Mouse (Mus musculus) embryonic facial prominence, embryonic 13.5 days (tissue): ENCODE results near the gene Fthl17a. TPM values are rescaled to one million over a fixed set of nuclear protein-coding genes. Genes with fewer than 3 reads are reported as not detected.

Source experiments
- ATAC-seq: fragments of 200-750 bp; cut with Nextera tagmentation; 2 replicates; pipeline ENCODE4 v1.8.0; 2017; ENCODE audit warnings: low read depth; ENCODE audit not compliant: insufficient number of reproducible peaks, insufficient read depth, low FRiP score, low TSS enrichment
- H3K27ac ChIP-seq: fragments of 300-500 bp; sonication (generic); 2 replicates; pipeline ENCODE4 v1.5.1; 2015; ENCODE audit warnings: moderate library complexity, mild to moderate bottlenecking, inconsistent platforms
- H3K27me3 ChIP-seq: fragments of 300-500 bp; sonication (generic); 2 replicates; pipeline ENCODE4 v1.6.1; 2015; ENCODE audit warnings: mild to moderate bottlenecking, inconsistent platforms
- H3K36me3 ChIP-seq: fragments of 300-500 bp; sonication (generic); 2 replicates; pipeline ENCODE4 v1.6.1; 2015; ENCODE audit warnings: mild to moderate bottlenecking, inconsistent platforms
- H3K4me1 ChIP-seq: fragments of 300-500 bp; sonication (generic); 2 replicates; pipeline ENCODE4 v1.6.1; 2015; ENCODE audit warnings: inconsistent platforms
- H3K4me2 ChIP-seq: fragments of 300-500 bp; sonication (generic); 2 replicates; pipeline ENCODE4 v1.6.1; 2015; ENCODE audit warnings: moderate library complexity, mild to moderate bottlenecking, inconsistent platforms
- H3K4me3 ChIP-seq: fragments of 300-500 bp; sonication (generic); 2 replicates; pipeline ENCODE4 v1.5.1; 2015; ENCODE audit warnings: mild to moderate bottlenecking, inconsistent platforms
- H3K9ac ChIP-seq: fragments of 300-500 bp; sonication (generic); 2 replicates; pipeline ENCODE4 v1.6.1; 2015; ENCODE audit warnings: mild to moderate bottlenecking, inconsistent platforms
- H3K9me3 ChIP-seq: fragments of 300-500 bp; sonication (generic); 2 replicates; pipeline ENCODE4 v1.6.1; 2016; ENCODE audit warnings: inconsistent platforms
- WGBS: fragments of 180-500 bp; shearing (Covaris S2); methylation state at CpG from one replicate; pipeline ENCODE4 v1.1.7; 2015; ENCODE audit warnings: mixed read lengths; 5-methylcytosine and 5-hydroxymethylcytosine counted together
- polyA plus RNA-seq: library from polyadenylated mRNA; unstranded; fragments of >200 nt; fragmentation: Nextera tagmentation; extraction: Ambion mirVana; gene quantifications from 2 replicates; pipeline ENCODE4 v1.2.1, GENCODE M21; 2015

Gene Fthl17a
- not detected in 2 replicates for polyA plus RNA-seq

DNA sequence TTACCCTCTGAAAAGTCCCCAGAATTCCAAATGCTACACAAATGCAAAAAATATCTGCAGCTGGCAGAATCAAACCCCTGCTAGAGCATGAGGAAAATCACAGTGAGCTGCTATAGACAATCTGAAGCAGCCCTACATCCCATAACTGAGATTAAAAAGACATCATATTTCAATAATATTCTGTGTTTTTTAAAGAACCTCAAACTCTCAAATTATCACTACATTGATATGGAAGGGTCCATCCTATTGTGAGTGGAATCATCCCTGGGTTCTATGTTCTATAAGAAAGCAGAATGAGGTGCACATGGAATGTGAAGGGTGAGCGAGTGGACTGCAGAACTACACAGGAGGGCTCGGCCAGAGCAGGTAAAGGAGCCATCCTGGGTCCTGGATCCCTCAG lies at the start of gene Fthl17a:
Gene Fthl17a (plus strand): TSS at position 301 of the 400 bp plus-strand sequence.
- no peaks in the 10 kb centered on the region for H3K9me3 ChIP-seq
- H3K4me1 ChIP-seq = no peaks in the 10 kb centered on the region
- 83% methylated on average over 2 of the region's 2 CpGs for WGBS
- H3K4me3 ChIP-seq = no peak within 1 kb of the TSS
- no peaks in the 10 kb centered on the region for H3K27me3 ChIP-seq
- no peak within 1 kb of the TSS for H3K27ac ChIP-seq
- no peaks in the 10 kb centered on the region for H3K36me3 ChIP-seq
- no peak for ATAC-seq
- H3K9ac ChIP-seq = no peak within 1 kb of the TSS
- H3K4me2 ChIP-seq = no peak within 1 kb of the TSS

DNA sequence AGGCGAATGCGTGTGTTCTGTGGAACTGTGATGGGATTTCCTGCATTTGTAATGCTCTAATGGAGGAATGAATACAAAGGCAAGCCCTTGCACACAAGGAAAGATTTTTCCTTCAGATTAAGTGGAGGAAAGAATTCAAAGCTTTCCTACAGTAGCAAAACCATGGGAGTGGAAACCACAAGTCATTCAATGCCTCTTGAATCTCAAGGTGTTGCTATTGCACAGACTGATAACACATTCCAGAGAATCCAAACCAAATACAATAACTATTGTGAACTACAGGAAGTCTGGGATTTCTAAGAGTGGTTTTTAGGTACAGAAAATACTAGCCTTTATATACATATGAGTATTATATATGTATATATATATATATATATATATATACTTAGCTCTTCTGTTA lies 42.5 kb upstream of the Fthl17a start:
- H3K9me3 ChIP-seq = no peaks in the 10 kb centered on the region

DNA sequence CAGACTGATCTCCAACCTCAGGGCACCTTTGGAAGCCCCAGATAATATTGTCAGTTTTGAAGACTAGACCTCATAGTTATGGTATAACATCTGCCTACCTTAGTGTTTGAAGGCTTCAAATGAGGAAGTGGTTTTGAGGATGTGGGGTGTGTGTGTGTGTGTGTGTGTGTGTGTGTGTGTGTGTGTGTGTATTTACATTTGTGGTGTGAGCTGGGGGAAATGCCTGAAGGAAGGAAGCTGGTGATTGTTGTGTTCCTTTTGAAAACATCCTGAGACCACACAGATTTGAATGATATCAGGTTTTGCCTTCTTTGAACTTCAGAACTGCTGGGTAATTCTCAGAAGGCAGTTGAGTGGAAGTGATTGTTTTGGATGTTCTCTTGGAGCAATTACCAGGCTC lies 22.6 kb upstream of the Fthl17a start:
- H3K4me3 ChIP-seq = no peak overlapping the region
- H3K9ac ChIP-seq = no peak overlapping the region
- H3K27ac ChIP-seq = no peak overlapping the region
- H3K4me2 ChIP-seq = no peak overlapping the region
- peaks cover 8% of the 10 kb centered on the region; the same call in 1 of the 2 replicates for H3K27me3 ChIP-seq
- H3K9me3 ChIP-seq = no peaks in the 10 kb centered on the region
- no peaks in the 10 kb centered on the region for H3K36me3 ChIP-seq
- H3K4me1 ChIP-seq = no peaks in the 10 kb centered on the region
- no peak for ATAC-seq

More for the DNA sequence above, 42.5 kb upstream of the Fthl17a start:
- no peak for ATAC-seq
- H3K4me3 ChIP-seq = no peak overlapping the region
- 89% methylated on average over 2 of the region's 2 CpGs for WGBS
- no peaks in the 10 kb centered on the region for H3K36me3 ChIP-seq
- no peaks in the 10 kb centered on the region for H3K4me1 ChIP-seq
- H3K4me2 ChIP-seq = no peak overlapping the region
- H3K27ac ChIP-seq = no peak overlapping the region
- no peak overlapping the region for H3K9ac ChIP-seq
- H3K27me3 ChIP-seq = peaks cover 4% of the 10 kb centered on the region; the same call in 1 of the 2 replicates

DNA sequence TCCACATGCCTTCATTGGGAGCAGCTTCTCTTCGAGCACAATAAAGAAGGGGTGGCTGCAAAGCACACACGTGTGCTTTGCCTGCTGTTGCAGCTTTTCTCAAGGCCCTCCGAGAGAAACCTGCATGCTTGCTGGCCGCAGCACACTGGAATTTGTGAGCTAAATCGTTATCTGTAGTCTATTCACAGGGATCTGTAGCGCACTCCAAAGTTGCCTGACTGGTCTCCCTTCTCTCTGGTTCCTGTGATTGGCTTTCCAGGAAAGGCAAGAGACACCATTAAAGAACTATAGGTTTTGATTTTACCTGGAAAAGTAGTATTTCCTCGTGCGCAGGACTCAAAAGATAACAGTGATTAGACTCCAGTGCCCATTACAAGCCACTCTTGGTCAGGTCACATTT lies 22.3 kb downstream of the Fthl17a start:
- Histone ChIP-seq H3K9me3 (no peaks in the 10 kb centered on the region), H3K4me3 (no peak overlapping the region), H3K27ac (no peak overlapping the region), H3K36me3 (no peaks in the 10 kb centered on the region), H3K9ac (no peak overlapping the region), H3K27me3 (no peaks in the 10 kb centered on the region), H3K4me2 (no peak overlapping the region), H3K4me1 (no peaks in the 10 kb centered on the region)
- no peak for ATAC-seq
- 57% methylated on average over 8 of the region's 8 CpGs for WGBS

DNA sequence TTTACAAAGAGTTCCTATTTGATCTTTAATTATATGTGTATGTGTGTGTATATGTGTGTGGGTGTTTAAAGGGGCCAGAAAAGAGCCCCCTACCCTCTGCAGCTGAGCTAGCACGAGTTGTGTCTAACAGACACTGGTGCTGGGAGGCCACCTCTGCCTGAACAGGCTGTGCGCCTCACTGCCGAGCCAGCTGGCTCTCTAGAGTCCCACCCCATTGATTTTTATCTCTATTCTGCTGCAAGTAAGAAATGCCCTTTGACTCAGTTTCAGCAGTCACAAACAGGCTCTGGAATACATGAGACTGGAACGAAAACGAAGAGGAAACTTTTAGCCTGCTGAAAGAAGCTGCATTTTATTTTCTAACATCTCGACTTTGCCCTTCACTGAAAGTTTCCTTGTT lies 22.8 kb downstream of the Fthl17a start:
- Histone ChIP-seq H3K4me1 (no peaks in the 10 kb centered on the region), H3K27ac (no peak overlapping the region), H3K9me3 (no peaks in the 10 kb centered on the region), H3K27me3 (no peaks in the 10 kb centered on the region), H3K36me3 (no peaks in the 10 kb centered on the region), H3K9ac (no peak overlapping the region), H3K4me2 (no peak overlapping the region), H3K4me3 (no peak overlapping the region)
- 58% methylated on average over 6 of the region's 6 CpGs for WGBS
- ATAC-seq = no peak

DNA sequence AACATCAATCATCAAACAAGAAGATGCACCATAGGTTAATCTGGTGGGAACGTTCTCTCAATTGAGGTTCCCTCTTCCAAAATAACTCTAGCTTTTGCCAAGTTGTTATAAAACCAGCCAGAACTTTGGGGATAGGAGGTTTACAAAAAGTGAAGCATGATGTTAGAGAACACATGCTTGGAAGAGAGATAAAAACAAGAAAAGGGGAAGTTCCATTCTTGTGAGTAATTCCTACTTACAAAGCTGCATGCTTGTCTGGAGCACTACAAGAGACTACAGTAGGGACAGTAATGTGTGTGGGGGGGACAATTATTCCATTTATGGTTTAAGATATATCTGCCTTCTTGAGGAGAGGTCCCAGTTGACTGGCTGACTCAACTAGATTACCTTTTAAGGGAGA lies 40.4 kb downstream of the Fthl17a start:
- no peak overlapping the region for H3K4me3 ChIP-seq
- no peak overlapping the region for H3K9ac ChIP-seq
- ATAC-seq = no peak
- H3K9me3 ChIP-seq = 0 out of 2 replicates have a peak, but pooled peaks cover 3% of the 10 kb centered on the region
- H3K36me3 ChIP-seq = no peaks in the 10 kb centered on the region
- no peak overlapping the region for H3K27ac ChIP-seq
- H3K4me2 ChIP-seq = no peak overlapping the region
- WGBS = 88% methylated on average over 1 of the region's 1 CpGs
- no peaks in the 10 kb centered on the region for H3K4me1 ChIP-seq
- H3K27me3 ChIP-seq = no peaks in the 10 kb centered on the region

DNA sequence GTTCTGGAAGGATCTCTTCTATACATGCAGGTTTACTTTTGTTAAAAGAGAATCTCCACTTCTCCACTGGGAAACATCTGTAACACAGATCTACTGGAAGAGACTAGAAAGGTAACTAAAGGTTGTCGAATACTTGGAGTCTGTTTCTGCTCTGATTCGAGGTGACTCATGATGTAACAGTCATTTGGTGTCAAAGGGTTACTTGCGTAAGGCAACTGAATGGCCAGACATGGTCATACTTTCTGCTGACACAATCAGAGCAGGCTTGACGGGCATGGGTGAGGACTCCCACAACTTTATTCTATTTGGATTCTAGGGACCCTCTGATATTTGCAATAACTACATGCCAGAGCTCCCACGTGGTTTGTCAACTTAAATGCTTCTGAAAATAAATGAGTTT lies 43.3 kb downstream of the Fthl17a start:
- Histone ChIP-seq H3K4me1 (no peaks in the 10 kb centered on the region), H3K9ac (no peak overlapping the region), H3K27me3 (no peaks in the 10 kb centered on the region), H3K4me2 (no peak overlapping the region), H3K36me3 (no peaks in the 10 kb centered on the region), H3K4me3 (no peak overlapping the region), H3K9me3 (no peaks in the 10 kb centered on the region), H3K27ac (no peak overlapping the region)
- ATAC-seq = no peak
- WGBS = 70% methylated on average over 5 of the region's 5 CpGs

DNA sequence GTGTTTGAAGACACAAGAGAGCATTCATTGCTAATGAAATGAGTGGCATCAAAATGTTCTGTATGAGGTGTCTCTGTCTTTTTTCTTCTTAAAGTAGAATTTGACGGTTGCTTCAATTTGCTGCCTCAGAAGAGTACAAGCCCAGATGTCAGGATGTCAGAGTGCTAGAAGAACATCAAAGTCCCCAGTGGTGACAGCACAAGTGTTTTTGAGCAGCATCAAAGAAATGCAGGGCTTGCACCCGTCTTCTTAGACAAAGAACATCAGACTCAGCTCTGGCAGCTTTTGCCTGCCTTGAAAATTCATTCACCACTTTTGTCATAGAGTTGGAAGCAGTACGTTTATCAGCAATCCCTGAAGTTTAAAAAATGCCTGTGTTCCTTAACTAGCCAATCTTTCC lies 44.5 kb downstream of the Fthl17a start:
- H3K27ac ChIP-seq = no peak overlapping the region
- no peak overlapping the region for H3K4me3 ChIP-seq
- no peak for ATAC-seq
- WGBS = 46% methylated on average over 3 of the region's 3 CpGs
- no peak overlapping the region for H3K9ac ChIP-seq
- H3K4me1 ChIP-seq = no peaks in the 10 kb centered on the region
- no peaks in the 10 kb centered on the region for H3K9me3 ChIP-seq
- H3K36me3 ChIP-seq = no peaks in the 10 kb centered on the region
- no peaks in the 10 kb centered on the region for H3K27me3 ChIP-seq
- H3K4me2 ChIP-seq = no peak overlapping the region

DNA sequence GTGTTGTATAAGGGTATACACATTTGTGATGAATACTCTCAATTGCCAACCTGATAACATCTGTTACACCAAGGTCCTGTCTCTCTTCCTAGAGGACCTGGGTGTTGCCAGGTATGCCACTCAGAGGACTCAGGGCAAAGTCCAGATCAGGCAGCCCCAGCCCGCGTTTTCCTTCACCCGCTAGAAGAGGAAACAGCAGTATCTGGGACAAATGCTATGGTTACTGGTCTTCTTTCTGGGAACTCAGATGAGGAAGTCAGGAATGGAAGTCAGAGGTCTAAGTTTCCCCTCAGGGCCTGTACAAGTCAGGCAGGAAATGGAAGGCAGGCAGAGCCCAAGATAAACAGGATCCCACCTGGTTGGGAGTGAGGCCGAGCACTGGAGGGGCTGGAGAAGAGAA lies 55.2 kb downstream of the Fthl17a start:
- no peak for ATAC-seq
- Histone ChIP-seq H3K9me3 (no peaks in the 10 kb centered on the region), H3K27me3 (no peaks in the 10 kb centered on the region), H3K4me2 (no peak overlapping the region), H3K4me3 (no peak overlapping the region), H3K36me3 (no peaks in the 10 kb centered on the region), H3K27ac (no peak overlapping the region), H3K9ac (no peak overlapping the region), H3K4me1 (no peaks in the 10 kb centered on the region)
- 75% methylated on average over 4 of the region's 4 CpGs for WGBS

DNA sequence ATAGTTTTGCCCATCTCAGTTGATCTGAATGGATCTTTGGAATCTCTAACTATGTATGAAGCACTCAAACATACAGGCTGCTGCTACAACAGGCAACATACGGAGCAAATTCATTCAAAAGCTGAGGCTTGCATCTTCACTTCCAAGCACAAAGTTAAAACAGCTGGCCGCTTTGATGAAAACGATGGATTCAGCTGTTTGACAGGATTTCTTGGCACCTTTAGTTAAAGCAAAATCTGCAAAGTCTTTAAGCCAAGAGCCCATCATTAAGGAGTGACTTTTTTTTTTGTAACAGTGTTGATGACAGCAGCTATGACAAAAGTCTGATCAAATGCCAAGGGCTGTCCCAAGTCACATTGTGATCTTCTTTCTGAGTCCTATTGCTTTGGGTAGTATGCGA lies 69.1 kb downstream of the Fthl17a start:
- H3K4me1 ChIP-seq = no peaks in the 10 kb centered on the region
- H3K9ac ChIP-seq = no peak overlapping the region
- 58% methylated on average over 4 of the region's 4 CpGs for WGBS
- H3K36me3 ChIP-seq = no peaks in the 10 kb centered on the region
- no peaks in the 10 kb centered on the region for H3K9me3 ChIP-seq
- no peak overlapping the region for H3K4me2 ChIP-seq
- H3K4me3 ChIP-seq = no peak overlapping the region
- no peak overlapping the region for H3K27ac ChIP-seq
- no peak for ATAC-seq
- H3K27me3 ChIP-seq = 0 out of 2 replicates have a peak, but pooled peaks cover 5% of the 10 kb centered on the region

DNA sequence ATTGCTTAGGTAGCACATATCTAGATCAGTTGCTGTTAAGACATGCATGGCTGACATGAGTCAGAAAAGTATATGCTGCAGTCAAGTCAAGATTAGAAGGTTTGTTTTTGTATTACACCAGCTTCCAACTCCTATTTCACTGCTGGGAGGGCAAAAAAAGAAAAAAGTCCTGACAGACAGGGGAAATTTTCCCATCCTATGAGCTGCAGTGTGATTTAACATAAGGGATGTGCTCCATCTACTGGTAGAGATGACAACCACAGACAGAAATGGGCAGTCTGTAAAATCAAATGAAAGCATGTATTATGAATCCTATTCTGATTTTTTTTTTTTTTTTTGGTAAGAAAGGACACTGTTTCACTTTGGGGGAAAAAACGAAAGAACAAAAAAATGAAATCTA lies 69.7 kb downstream of the Fthl17a start:
- no peaks in the 10 kb centered on the region for H3K9me3 ChIP-seq
- H3K4me1 ChIP-seq = no peaks in the 10 kb centered on the region
- H3K36me3 ChIP-seq = no peaks in the 10 kb centered on the region
- ATAC-seq = no peak
- WGBS = 35% methylated on average over 1 of the region's 1 CpGs
- H3K9ac ChIP-seq = no peak overlapping the region
- no peak overlapping the region for H3K27ac ChIP-seq
- 0 out of 2 replicates have a peak, but pooled peaks cover 10% of the 10 kb centered on the region for H3K27me3 ChIP-seq
- no peak overlapping the region for H3K4me3 ChIP-seq
- no peak overlapping the region for H3K4me2 ChIP-seq
